Mouse (Mus musculus) kidney, adult 2 months (tissue): ENCODE measurements around the gene Sptb.

Source experiments
- CTCF ChIP-seq: fragments of 200-500 bp; conservative IDR thresholded peaks from 2 replicates; pipeline ENCODE4 v1.5.1; 2011; ENCODE audit warnings: low read depth, mild to moderate bottlenecking, control low read depth, low read length, moderate library complexity, mixed read lengths; ENCODE audit not compliant: insufficient read depth, insufficient read length
- POLR2A ChIP-seq: fragments of 200-500 bp; IDR thresholded peaks from one replicate; pipeline ENCODE4 v1.6.1; 2011; ENCODE audit warnings: low read depth, low read length, control low read depth

DNA sequence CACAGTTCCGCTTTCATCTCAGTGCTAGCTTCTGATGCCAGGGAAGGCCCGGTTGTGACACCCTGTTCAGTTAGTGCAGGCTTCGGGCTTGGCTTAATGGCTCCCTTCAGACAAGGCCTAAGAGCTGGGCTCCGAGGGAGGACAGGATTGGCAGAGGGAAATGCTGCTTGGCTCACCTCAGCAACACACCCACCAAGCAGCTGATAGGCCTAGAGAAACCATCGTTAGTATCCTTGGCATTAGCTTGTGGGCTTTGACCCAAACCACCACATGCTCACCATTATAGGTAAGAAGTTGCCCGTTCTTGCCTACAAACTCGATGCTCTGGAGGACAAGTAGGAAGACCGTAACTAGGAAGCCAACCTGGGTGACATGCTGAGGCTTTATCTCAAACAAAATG lies 38.3 kb downstream of the Sptb start:
- TF ChIP-seq CTCF (no peak), POLR2A (no peak)
